8 mouse cellular contexts compared by ENCODE assay signal in the genomic region with DNA sequence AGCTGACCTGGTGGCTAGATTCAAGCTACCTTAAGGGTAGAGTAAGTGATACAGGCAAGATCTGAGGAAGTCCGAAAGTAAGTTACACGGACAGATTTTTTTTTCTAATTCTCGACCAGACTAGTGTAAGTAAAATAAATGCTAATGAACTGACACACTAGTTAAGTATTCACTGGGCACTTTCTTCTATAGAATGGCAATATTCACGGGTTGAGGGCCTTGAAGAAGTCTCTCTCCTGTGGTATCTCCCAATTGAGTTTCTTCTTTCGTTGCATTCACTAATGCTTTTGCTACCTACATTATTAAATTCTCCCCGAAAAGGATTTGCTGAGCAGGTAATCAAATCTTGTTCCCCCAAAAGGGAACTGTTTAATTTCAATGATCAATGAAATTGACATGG. TPM values are rescaled to one million over a fixed set of nuclear protein-coding genes. Genes with fewer than 3 reads are reported as not detected.
DNase-seq lines count a peak whose midpoint lies in the region; ATAC-seq and TF ChIP-seq lines count a peak whose summit lies in the region.

No protein-coding gene starts in this region.

- peaks cover 11% of the 10 kb centered on the region; the same call in 1 of the 2 replicates for H3K79me2 ChIP-seq in liver, adult 2 months (ENCODE audit: control insufficient read depth, insufficient read depth, low read length)

- H3K9me3 ChIP-seq in embryonic facial prominence, embryonic 10.5 days: no peaks in the 10 kb centered on the region
- no peaks in the 10 kb centered on the region for H3K9me3 ChIP-seq in intestine, embryonic 15.5 days
- H3K9me3 ChIP-seq in neural tube, embryonic 13.5 days: no peaks in the 10 kb centered on the region

- TF ChIP-seq CTCF in liver, adult 2 months (IDR thresholded peaks at IDR 0.05; ENCODE audit: low read depth, low read length): no peak

- intact Hi-C loops in left cerebral cortex, postnatal 4 days (cut with DNase I): no loop called here

- peak; percentile 34 for DNase-seq in liver, adult 2 months (ENCODE audit: extremely low read depth, low read depth, low spot score)
- DNase-seq in liver: no peak
- DNase-seq in embryonic facial prominence, embryonic 10.5 days (ENCODE audit: low spot score): no peak
- DNase-seq in thymus, postnatal 4 days: no peak
- no peak for DNase-seq in left cerebral cortex, postnatal 4 days
- no peak for DNase-seq in adrenal gland, postnatal 25 days

- no peak for TF ChIP-seq POLR2A in liver, adult 2 months (IDR thresholded peaks at IDR 0.05; ENCODE audit: extremely low read depth, insufficient read depth, low read length)

- H3K27me3 ChIP-seq in liver, adult 2 months (ENCODE audit: control insufficient read depth, insufficient read depth, low read length): no peaks in the 10 kb centered on the region
- no peaks in the 10 kb centered on the region for H3K27me3 ChIP-seq in embryonic facial prominence, embryonic 10.5 days (replicated peaks; ENCODE audit: low read depth, poor library complexity, severe bottlenecking)
- H3K27me3 ChIP-seq in intestine, embryonic 15.5 days (replicated peaks): no peaks in the 10 kb centered on the region
- no peaks in the 10 kb centered on the region for H3K27me3 ChIP-seq in neural tube, embryonic 13.5 days

- H3K4me3 ChIP-seq in liver, adult 2 months (ENCODE audit: insufficient read depth, low read depth, low read length): peak overlapping the region; percentile 56
- H3K4me3 ChIP-seq in embryonic facial prominence, embryonic 10.5 days: peak overlapping the region; percentile 92
- H3K4me3 ChIP-seq in intestine, embryonic 15.5 days (replicated peaks): peak overlapping the region; percentile 92
- H3K4me3 ChIP-seq in neural tube, embryonic 13.5 days: peak overlapping the region; percentile 92

- no peak overlapping the region for H3K9ac ChIP-seq in liver, adult 2 months (ENCODE audit: low read depth, low read length)
- H3K9ac ChIP-seq in intestine, embryonic 15.5 days: peak overlapping the region; percentile 91
- peak overlapping the region; percentile 56 for H3K9ac ChIP-seq in neural tube, embryonic 13.5 days

- H3K27ac ChIP-seq in liver, adult 2 months (replicated peaks; ENCODE audit: insufficient read depth, low read depth, low read length): no peak overlapping the region
- H3K27ac ChIP-seq in embryonic facial prominence, embryonic 10.5 days (replicated peaks): peak overlapping the region; percentile 95
- H3K27ac ChIP-seq in intestine, embryonic 15.5 days: no peak overlapping the region
- no peak overlapping the region; the same call in 1 of the 2 replicates for H3K27ac ChIP-seq in neural tube, embryonic 13.5 days (replicated peaks)

- H3K36me3 ChIP-seq in liver, adult 2 months (ENCODE audit: control insufficient read depth, insufficient read depth, low read length): no peaks in the 10 kb centered on the region
- no peaks in the 10 kb centered on the region for H3K36me3 ChIP-seq in embryonic facial prominence, embryonic 10.5 days (replicated peaks)
- no peaks in the 10 kb centered on the region for H3K36me3 ChIP-seq in intestine, embryonic 15.5 days
- H3K36me3 ChIP-seq in neural tube, embryonic 13.5 days: no peaks in the 10 kb centered on the region

- WGBS in liver, adult 2 months: 8% methylated on average over 6 of the region's 6 CpGs
- WGBS in embryonic facial prominence, embryonic 10.5 days: 26% methylated on average over 6 of the region's 6 CpGs
- 20% methylated on average over 6 of the region's 6 CpGs for WGBS in intestine, embryonic 15.5 days
- 34% methylated on average over 6 of the region's 6 CpGs for WGBS in neural tube, embryonic 13.5 days

- H3K4me1 ChIP-seq in liver, adult 2 months (ENCODE audit: control insufficient read depth, insufficient read depth, low read length): peaks cover 7% of the 10 kb centered on the region
- peaks cover 35% of the 10 kb centered on the region for H3K4me1 ChIP-seq in embryonic facial prominence, embryonic 10.5 days
- H3K4me1 ChIP-seq in intestine, embryonic 15.5 days (replicated peaks): peaks cover 11% of the 10 kb centered on the region
- peaks cover 28% of the 10 kb centered on the region for H3K4me1 ChIP-seq in neural tube, embryonic 13.5 days (replicated peaks)

- ATAC-seq in intestine, embryonic 15.5 days: no peak
- ATAC-seq in neural tube, embryonic 13.5 days (ENCODE audit: low read depth): no peak

- H3K4me2 ChIP-seq in intestine, embryonic 15.5 days (replicated peaks): peak overlapping the region; percentile 51
- peak overlapping the region; percentile 75 for H3K4me2 ChIP-seq in neural tube, embryonic 13.5 days

RNA-seq across cellular contexts. Expression of a gene that starts 0.7 kb away (rescaled TPM):
- 11.3 and 11.6 TPM in 2 replicates for total RNA-seq in liver, adult 2 months (2014; rRNA removed)
- polyA plus RNA-seq in liver, adult 2 months (2012; rRNA removed): 4.4 and 4.9 TPM in 2 replicates
- 43.5 TPM in 2 replicates for polyA plus RNA-seq in embryonic facial prominence, embryonic 10.5 days (2016; fragmentation: Nextera tagmentation; extraction: Ambion mirVana)
- polyA plus RNA-seq in intestine, embryonic 15.5 days (2015; fragmentation: Nextera tagmentation; extraction: Ambion mirVana): 33.7 and 38.5 TPM in 2 replicates
- 24.9 and 28.1 TPM in 2 replicates for polyA plus RNA-seq in neural tube, embryonic 13.5 days (2015; fragmentation: Nextera tagmentation; extraction: Ambion mirVana)
- total RNA-seq in left cerebral cortex, postnatal 4 days (2021): 10 to 100 TPM; 62.6 to 63.4 TPM
- total RNA-seq in adrenal gland, postnatal 25 days (2021): 52.6 and 56.7 TPM in 2 replicates

RNA-seq across cellular contexts. Expression of a gene that starts 25.6 kb away (rescaled TPM):
- 13.3 and 14.3 TPM in 2 replicates for total RNA-seq in liver, adult 2 months (2014; rRNA removed)
- polyA plus RNA-seq in liver, adult 2 months (2012; rRNA removed): 6.7 and 9.8 TPM in 2 replicates
- 4.1 and 4.8 TPM in 2 replicates for polyA plus RNA-seq in embryonic facial prominence, embryonic 10.5 days (2016; fragmentation: Nextera tagmentation; extraction: Ambion mirVana)
- polyA plus RNA-seq in intestine, embryonic 15.5 days (2015; fragmentation: Nextera tagmentation; extraction: Ambion mirVana): 5.5 and 6.9 TPM in 2 replicates
- polyA plus RNA-seq in neural tube, embryonic 13.5 days (2015; fragmentation: Nextera tagmentation; extraction: Ambion mirVana): 7.1 and 8.3 TPM in 2 replicates
- total RNA-seq in left cerebral cortex, postnatal 4 days (2021): 10 to 100 TPM; 39.2 to 39.3 TPM
- 41.1 and 44.8 TPM in 2 replicates for total RNA-seq in adrenal gland, postnatal 25 days (2021)
